8 mouse cellular contexts compared by ENCODE assay signal in genomic region chr4:106996305-106997076, GRCm38 (mm10).
A peak's percentile ranks its signal among the peaks of the same experiment; 100 is the strongest.
DNase-seq lines count a peak whose midpoint lies in the region; ATAC-seq and TF ChIP-seq lines count a peak whose summit lies in the region.

No protein-coding gene starts in this region.

- peaks cover 2% of the 10 kb centered on the region for H3K79me2 ChIP-seq in heart, adult 2 months (replicated peaks; ENCODE audit: control insufficient read depth, insufficient read depth, low read length)

- H3K9ac ChIP-seq in heart, embryonic 16.5 days (ENCODE audit: low read length) = no peak overlapping the region
- no peak overlapping the region for H3K9ac ChIP-seq in heart, adult 2 months (ENCODE audit: low read depth, low read length)
- H3K9ac ChIP-seq in midbrain, embryonic 16.5 days (ENCODE audit: low read depth, low read length) = no peak overlapping the region
- H3K9ac ChIP-seq in midbrain, postnatal 0 days (replicated peaks; ENCODE audit: low read length, poor library complexity, severe bottlenecking) = no peak overlapping the region
- no peak overlapping the region for H3K9ac ChIP-seq in stomach, embryonic 14.5 days (replicated peaks; ENCODE audit: low read depth, low read length)

- H3K4me3 ChIP-seq in heart, embryonic 16.5 days (ENCODE audit: low read length) = no peak overlapping the region
- no peak overlapping the region for H3K4me3 ChIP-seq in heart, adult 2 months
- H3K4me3 ChIP-seq in midbrain, embryonic 16.5 days (ENCODE audit: low read depth, low read length) = no peak overlapping the region
- H3K4me3 ChIP-seq in midbrain, postnatal 0 days (ENCODE audit: low read depth, low read length) = no peak overlapping the region
- no peak overlapping the region for H3K4me3 ChIP-seq in stomach, embryonic 14.5 days (ENCODE audit: low read depth, low read length)

- H3K27me3 ChIP-seq in heart, embryonic 16.5 days (ENCODE audit: control insufficient read depth, insufficient read depth, low read length) = no peaks in the 10 kb centered on the region
- H3K27me3 ChIP-seq in heart, adult 2 months (ENCODE audit: control insufficient read depth, insufficient read depth, low read length) = no peaks in the 10 kb centered on the region
- no peaks in the 10 kb centered on the region for H3K27me3 ChIP-seq in midbrain, embryonic 16.5 days (ENCODE audit: control insufficient read depth, insufficient read depth, low read depth, low read length)
- no peaks in the 10 kb centered on the region for H3K27me3 ChIP-seq in midbrain, postnatal 0 days (ENCODE audit: insufficient read depth, low read length)
- no peaks in the 10 kb centered on the region for H3K27me3 ChIP-seq in stomach, embryonic 14.5 days (ENCODE audit: control insufficient read depth, insufficient read depth, low read length)

- no peak overlapping the region for H3K27ac ChIP-seq in heart, embryonic 16.5 days (ENCODE audit: low read length)
- H3K27ac ChIP-seq in heart, adult 2 months = no peak overlapping the region
- no peak overlapping the region for H3K27ac ChIP-seq in midbrain, embryonic 16.5 days (ENCODE audit: low read length)
- H3K27ac ChIP-seq in midbrain, postnatal 0 days (ENCODE audit: low read depth, low read length) = no peak overlapping the region
- H3K27ac ChIP-seq in stomach, embryonic 14.5 days (ENCODE audit: low read length) = peak overlapping the region; percentile 39; the same call in 1 of the 2 replicates

- no peak for TF ChIP-seq POLR2A in heart, adult 2 months (IDR thresholded peaks at IDR 0.05; ENCODE audit: insufficient read depth, low read depth, low read length)

- TF ChIP-seq CTCF in heart, adult 2 months (IDR thresholded peaks at IDR 0.05) = no peak
- no peak for TF ChIP-seq CTCF in midbrain, postnatal 0 days (IDR thresholded peaks at IDR 0.05)

- H3K9me3 ChIP-seq in heart, embryonic 16.5 days (replicated peaks; ENCODE audit: control insufficient read depth, low read length) = no peaks in the 10 kb centered on the region
- no peaks in the 10 kb centered on the region for H3K9me3 ChIP-seq in midbrain, embryonic 16.5 days (replicated peaks; ENCODE audit: control insufficient read depth, low read length, poor library complexity, severe bottlenecking)
- no peaks in the 10 kb centered on the region for H3K9me3 ChIP-seq in midbrain, postnatal 0 days (ENCODE audit: low read length)
- no peaks in the 10 kb centered on the region for H3K9me3 ChIP-seq in stomach, embryonic 14.5 days (ENCODE audit: control insufficient read depth, low read depth, low read length)

- WGBS in heart, embryonic 16.5 days = 32% methylated on average over 13 of the region's 13 CpGs
- WGBS in heart, adult 2 months = 29% methylated on average over 13 of the region's 13 CpGs
- WGBS in midbrain, embryonic 16.5 days = 45% methylated on average over 13 of the region's 13 CpGs
- WGBS in midbrain, postnatal 0 days = 44% methylated on average over 13 of the region's 13 CpGs
- WGBS in stomach, embryonic 14.5 days = 22% methylated on average over 13 of the region's 13 CpGs

- TF ChIP-seq EP300 in heart, adult 2 months (IDR thresholded peaks at IDR 0.05; ENCODE audit: insufficient read depth, low read depth, low read length) = no peak

- intact Hi-C loops in heart, adult 2 months (cut with DNase I) = no loop called here
- intact Hi-C loops in heart, postnatal 25 days (cut with DNase I) = no loop called here

- H3K4me2 ChIP-seq in heart, embryonic 16.5 days (ENCODE audit: low read depth, low read length) = no peak overlapping the region
- no peak overlapping the region for H3K4me2 ChIP-seq in midbrain, embryonic 16.5 days (ENCODE audit: low read length)
- H3K4me2 ChIP-seq in midbrain, postnatal 0 days (ENCODE audit: low read depth, low read length, poor library complexity, severe bottlenecking) = no peak overlapping the region
- H3K4me2 ChIP-seq in stomach, embryonic 14.5 days (replicated peaks; ENCODE audit: low read depth, low read length) = no peak overlapping the region

- peaks cover 23% of the 10 kb centered on the region for H3K4me1 ChIP-seq in heart, embryonic 16.5 days (ENCODE audit: control insufficient read depth, insufficient read depth, low read length)
- peaks cover 14% of the 10 kb centered on the region for H3K4me1 ChIP-seq in heart, adult 2 months (ENCODE audit: control insufficient read depth, insufficient read depth, low read length)
- peaks cover 27% of the 10 kb centered on the region for H3K4me1 ChIP-seq in midbrain, embryonic 16.5 days (ENCODE audit: control insufficient read depth, insufficient read depth, low read length)
- H3K4me1 ChIP-seq in midbrain, postnatal 0 days (ENCODE audit: insufficient read depth, low read length) = peaks cover 9% of the 10 kb centered on the region; the same call in 1 of the 2 replicates
- peaks cover 39% of the 10 kb centered on the region for H3K4me1 ChIP-seq in stomach, embryonic 14.5 days (ENCODE audit: control insufficient read depth, insufficient read depth, low read length)

- ATAC-seq in heart, embryonic 16.5 days (replicated peaks; ENCODE audit: extremely low read depth, insufficient read depth, low FRiP score) = peak; percentile 43
- 0 out of 2 replicates have a peak, but pooled peaks have one; percentile 6 for ATAC-seq in midbrain, embryonic 16.5 days
- ATAC-seq in midbrain, postnatal 0 days (ENCODE audit: low FRiP score) = no peak
- peak; percentile 77 for ATAC-seq in stomach, embryonic 14.5 days (ENCODE audit: insufficient number of reproducible peaks, insufficient read depth, low FRiP score, low read depth)
- no peak for ATAC-seq in inflammation-experienced regulatory T-cells, adult 6 months

- DNase-seq in heart, adult 2 months = no peak
- DNase-seq in midbrain, postnatal 0 days (ENCODE audit: low spot score) = no peak
- peak; percentile 36 to 45 for DNase-seq in layer of hippocampus, postnatal 36 days
- no peak for DNase-seq in heart, postnatal 25 days (ENCODE audit: low spot score)

- no peaks in the 10 kb centered on the region for H3K36me3 ChIP-seq in heart, embryonic 16.5 days (ENCODE audit: control insufficient read depth, insufficient read depth)
- H3K36me3 ChIP-seq in heart, adult 2 months (ENCODE audit: control insufficient read depth, insufficient read depth, low read length) = no peaks in the 10 kb centered on the region
- H3K36me3 ChIP-seq in midbrain, embryonic 16.5 days (ENCODE audit: control insufficient read depth, insufficient read depth, low read length) = no peaks in the 10 kb centered on the region
- no peaks in the 10 kb centered on the region for H3K36me3 ChIP-seq in midbrain, postnatal 0 days (ENCODE audit: insufficient read depth, low read length)
- H3K36me3 ChIP-seq in stomach, embryonic 14.5 days (ENCODE audit: control insufficient read depth, insufficient read depth, low read length) = no peaks in the 10 kb centered on the region; the same call in 1 of the 2 replicates

Comparison
In these comparisons a context has a peak if more than half of its experiments do, and no peak if none do; other contexts are left out.
1. ATAC-seq: peak in heart, embryonic 16.5 days (single experiment), midbrain, embryonic 16.5 days (single experiment) and stomach, embryonic 14.5 days (single experiment); none in midbrain, postnatal 0 days (single experiment) and inflammation-experienced regulatory T-cells, adult 6 months (single experiment).
2. DNase-seq: peak in layer of hippocampus, postnatal 36 days (2 of 2); none in heart, adult 2 months (0 of 2), midbrain, postnatal 0 days (single experiment) and heart, postnatal 25 days (single experiment).